Mouse (Mus musculus) neural tube, embryonic 10.5 days (tissue): ENCODE results near the gene Tjp3.

Experiments
- DNase-seq: peaks from one replicate; pipeline ENCODE4 v3.0.0-alpha.2; 2017; ENCODE audit warnings: low spot score; ENCODE audit errors: extremely low spot score

Gene Tjp3

DNA sequence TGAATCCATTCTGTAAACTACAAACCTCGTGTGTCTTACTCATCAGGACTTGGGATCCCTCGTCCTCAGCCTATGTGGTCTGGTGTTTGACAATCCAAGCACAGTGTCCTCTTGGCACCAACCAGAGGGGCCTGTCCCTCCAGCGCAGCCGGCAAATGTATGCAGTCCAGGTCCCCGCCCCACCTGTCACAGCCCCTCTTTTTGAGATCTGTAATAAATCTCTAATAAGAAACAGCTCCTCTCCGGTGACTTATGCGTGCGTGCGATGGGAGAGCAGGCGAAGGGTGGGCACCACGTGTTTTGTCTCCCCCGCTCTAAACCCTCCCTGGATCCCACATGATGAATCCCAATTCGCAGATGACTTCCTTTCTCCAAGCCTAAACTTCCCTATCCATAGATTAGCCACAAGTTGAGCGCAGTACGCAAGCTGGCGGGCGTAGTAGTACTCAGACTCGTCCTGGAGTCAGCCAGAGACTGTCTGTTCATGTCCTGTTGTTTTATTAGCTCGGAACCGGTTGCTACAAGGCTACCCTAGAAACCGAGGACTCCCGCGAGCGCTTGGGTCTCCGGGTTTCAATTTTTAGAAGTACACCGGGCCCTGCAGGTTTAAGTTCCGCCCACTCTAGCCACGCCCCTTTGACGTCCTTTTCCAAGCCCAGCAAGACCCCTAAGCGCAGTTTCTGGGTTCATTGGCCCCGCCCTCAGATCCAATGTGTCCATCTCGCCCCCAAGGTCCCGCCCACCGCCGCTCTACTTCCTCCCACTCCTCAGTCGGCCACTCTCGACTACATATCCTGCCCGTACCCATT is 28.6 kb upstream of the Tjp3 start:
- DNase-seq = peak; percentile 97

DNA sequence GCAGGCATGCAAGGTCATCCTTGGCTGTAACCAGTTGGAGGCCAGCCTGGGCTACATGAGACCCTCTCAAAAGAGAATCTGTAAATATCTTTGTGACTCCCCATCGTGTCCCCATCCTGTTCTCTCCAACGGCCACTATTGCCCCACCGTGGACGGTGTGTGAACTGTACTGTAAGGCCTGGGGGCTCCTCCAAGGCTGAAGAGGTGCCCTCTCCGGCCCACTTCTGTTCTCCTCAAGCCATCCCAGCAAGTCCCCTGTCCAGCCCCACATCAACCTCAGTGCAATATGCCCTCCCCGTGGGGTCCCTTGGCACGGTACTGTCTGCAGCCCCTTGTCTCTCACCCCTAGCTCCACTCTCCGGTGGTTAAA is 27.9 kb upstream of the Tjp3 start:
- DNase-seq = no peak

DNA sequence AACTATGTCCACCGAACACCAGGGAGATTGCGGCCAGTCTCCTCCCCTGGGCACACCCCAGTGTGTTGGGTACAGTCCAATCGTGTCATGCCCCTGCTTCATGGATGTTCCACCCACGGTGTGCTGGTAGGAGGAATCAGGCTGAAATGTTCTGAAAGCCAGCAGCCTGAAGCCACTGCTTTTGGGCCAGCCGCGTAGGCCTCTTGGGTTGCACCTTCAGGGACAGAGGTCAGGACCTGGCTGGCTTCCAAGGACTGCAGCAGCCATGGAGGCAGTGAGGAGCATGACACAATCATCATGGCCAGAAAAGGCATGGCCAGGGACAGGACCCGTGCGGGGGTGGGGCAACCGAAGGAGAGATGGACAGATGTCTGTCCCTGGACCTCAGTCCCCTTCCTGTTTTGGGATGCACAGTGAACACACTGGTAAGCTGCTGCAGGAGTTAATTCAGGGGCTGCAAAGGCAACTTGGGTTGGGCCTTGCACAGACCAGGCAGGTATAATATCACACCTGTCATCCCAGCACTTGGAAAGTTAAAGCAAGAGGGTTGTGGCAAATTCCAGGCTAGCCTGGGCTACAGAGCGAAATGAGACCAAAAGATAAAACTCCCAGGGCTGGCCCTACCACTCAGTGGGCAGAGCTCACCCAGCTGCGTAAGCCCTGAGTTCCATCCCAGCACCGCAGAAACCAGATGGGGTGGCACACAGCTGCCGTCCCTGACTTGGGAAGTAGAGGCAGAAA is 27.4 kb upstream of the Tjp3 start:
- no peak for DNase-seq

DNA sequence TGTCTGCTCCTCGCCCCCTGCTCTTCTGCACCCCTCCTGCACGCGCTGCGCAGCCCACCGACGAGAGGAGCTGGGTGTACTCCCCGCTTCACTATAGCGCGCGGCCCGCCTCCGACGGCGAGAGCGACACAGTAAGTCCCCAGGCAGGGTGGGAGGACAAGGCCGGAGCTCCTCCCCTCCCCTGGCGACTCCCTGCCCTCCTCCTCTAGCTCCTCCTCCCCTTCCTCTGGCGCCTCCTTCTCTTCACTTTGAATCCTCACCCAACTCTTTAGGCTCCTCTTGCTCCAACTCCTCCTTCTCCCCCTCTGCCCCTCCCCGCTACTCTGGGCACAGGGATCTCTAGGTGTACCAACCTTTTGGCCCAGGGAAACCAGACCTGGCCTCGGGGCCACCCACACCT is 25.9 kb upstream of the Tjp3 start:
- no peak for DNase-seq

DNA sequence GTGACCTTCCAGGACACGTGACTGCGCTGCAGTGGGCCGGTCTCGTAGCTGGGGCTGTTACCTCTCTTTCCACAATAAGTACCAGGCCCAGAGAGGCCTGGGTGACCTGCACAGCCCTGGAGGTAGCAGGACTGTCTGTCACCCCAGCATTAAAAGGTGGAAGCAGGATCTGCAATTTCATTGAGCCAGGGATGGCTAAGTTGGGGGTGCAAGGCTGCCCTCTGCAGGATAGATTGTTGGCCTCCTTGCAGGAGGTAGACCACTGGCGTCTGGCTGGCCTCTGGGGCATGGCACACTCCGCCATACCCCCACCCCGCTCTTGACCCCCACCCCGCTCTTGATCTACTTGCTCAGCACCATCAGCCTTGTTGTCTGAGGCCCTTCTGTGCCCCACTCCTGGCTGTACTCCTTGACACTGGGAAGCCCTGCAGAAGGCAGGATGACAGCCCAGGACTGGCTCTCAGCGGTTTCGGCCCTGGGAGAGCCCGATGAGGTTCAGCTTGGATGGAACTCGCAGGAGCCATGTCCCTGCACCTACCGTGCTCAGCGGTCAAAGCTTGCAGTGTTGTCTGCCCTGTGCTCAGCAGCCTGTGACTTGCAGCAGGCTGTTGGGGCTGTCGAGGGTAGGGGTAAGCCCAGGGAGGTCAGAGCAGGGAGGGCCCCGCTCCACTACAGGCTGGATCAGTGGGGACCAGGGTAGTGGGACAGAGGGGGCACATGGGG is 25.1 kb upstream of the Tjp3 start:
- DNase-seq = no peak

DNA sequence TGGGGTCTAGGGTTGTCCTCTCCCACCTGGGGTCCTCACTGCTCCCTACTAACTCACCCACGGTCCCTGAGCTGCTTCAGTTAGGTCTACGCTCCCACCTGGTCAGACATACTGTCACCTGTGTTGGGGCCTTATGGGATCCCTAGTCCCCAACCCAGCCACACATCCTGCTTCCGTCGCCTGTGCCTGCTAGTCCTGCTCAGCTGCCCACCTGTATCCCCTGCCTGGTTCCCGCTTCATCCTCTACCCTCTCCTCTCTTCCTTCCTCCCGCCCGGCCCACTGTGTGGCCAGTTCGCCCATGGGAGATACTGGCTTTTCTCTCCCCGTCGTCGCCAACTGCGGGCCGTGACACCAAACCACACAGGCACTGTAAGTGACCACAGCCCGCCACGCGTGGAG is 24.2 kb upstream of the Tjp3 start:
- no peak for DNase-seq

DNA sequence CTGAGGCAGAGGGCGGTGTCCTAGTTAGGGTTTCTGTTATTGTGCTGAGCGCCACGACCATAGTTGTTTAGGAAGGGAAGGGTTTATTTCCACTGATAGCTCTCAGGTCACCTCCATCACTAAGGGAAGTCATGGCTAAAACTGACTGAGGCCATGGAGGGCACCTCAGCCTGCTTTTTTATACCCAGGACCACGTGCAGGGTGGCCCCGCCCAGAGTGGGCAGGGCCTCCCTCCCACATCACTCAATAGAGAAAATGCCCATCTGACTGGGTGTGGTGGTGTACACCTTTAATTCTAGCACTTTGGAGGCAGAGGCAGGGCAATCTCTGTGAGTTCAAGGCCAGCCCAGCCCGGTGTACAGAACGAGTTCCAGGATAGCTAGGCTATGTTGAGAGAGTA is 22.8 kb upstream of the Tjp3 start:
- no peak for DNase-seq

DNA sequence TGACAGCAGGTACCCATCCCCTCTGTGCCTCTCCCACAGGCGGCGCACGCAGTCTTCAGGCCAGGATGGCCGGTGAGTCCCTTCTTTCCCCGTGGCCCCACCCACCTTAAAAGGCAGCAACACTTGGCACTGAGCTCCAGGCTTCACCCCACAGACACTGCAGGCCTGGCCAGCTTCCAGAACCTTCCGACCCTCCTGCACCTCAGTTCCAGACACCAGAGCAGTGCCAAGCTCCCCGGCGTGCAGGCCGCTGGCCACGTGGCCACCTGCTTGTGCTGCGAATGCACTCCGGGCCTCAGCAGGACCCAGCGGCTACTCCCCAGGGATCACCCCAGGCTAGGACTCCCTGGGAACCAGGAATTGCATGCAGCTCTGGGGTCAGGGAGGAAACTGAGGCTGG is 22.2 kb upstream of the Tjp3 start:
- no peak for DNase-seq

DNA sequence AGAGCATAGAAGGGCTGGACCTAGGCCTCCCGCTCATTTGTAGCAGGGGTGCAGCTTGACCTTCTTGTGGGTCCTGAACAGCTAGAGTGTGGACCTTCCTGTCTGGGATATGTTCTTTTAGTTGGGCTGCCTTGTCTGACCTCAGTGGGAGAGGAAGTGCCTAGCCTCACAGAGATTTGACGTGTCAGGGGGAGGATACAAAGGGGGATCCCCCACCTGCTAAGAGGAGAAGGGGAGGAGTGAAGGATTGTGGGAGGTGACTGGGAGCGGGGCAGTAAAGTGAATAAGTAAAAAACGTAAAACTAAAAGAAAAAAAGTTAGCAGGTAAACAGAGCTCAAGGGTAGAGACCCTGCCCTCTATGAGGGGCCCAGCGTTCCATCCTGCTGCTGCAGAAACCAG is 18.2 kb upstream of the Tjp3 start:
- DNase-seq = no peak

DNA sequence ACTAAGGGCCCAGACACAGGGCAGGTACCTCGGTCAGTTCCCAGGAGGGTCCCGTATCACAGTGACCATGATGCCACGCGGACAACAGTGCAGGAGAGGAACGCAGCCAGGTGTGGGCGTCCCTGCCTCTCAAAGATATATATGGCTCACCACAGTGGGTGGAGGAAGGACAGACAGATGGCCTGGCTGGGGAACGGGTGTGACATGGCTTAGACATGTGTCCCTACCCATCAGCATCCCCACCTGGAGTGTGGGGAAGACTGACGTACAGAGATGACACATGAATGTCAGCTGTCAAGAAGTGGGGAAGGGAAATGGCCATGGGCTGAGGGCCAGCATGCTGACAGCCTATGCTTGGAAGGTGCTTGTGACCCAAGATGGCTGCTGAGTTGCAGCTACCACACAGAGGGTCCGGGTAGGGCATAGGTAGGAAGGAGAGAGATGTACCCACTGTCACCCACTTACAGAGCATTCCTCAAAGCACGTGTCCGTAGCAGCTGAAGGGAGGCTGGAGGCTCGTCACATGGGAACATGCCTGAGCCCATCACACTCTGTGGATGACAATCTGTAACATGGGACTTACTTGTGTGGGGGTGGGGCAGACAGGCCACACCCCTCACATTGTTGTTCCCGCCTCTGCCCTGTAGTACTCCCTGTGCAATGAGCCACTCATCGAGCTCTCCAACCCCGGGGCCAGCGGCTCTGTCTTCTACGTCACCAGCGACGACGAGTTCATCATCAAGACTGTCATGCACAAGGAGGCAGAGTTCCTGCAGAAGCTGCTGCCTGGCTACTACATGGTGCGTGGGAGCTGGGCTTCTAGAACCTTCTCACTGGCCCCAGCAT is 15.7 kb upstream of the Tjp3 start:
- no peak for DNase-seq

DNA sequence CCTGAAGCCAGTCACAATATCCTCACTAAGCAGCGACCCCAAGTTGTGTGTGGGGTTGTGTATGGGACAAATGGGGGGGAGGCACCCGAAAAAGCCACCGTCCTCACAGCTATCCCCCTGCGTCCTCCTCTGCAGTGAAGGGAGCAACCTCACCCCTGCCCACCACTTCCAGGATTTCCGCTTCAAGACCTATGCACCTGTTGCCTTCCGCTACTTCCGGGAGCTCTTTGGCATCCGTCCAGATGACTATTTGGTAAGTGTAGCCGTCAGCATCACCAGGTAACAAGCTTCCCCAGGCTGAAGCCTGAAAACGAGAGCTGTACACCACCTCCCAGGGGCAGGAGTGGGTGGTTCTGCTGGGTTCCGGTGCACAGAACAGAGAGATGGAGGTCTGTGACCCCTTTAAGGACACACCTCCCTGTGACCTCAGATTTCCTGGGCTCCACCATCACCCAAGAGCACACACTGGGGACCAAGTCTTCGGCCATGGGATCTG is 14.8 kb upstream of the Tjp3 start:
- DNase-seq = no peak

DNA sequence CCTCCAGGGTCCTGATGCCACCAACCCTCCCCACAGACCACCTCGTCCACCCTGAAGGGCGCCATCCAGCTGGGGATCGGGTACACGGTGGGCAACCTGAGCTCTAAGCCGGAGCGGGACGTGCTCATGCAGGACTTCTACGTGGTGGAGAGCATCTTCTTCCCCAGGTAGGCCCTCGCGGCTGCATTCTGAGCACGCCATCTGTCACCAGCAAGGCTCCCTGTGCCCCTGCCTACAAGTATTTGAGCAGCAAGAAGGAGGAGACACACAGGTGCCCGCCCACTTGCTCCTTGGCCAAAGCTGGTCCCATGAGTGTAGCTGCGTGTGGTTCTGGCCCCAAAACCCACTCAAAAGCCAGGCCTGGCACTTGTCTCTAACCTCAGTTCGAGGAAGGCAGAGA is 14.3 kb upstream of the Tjp3 start:
- no peak for DNase-seq

DNA sequence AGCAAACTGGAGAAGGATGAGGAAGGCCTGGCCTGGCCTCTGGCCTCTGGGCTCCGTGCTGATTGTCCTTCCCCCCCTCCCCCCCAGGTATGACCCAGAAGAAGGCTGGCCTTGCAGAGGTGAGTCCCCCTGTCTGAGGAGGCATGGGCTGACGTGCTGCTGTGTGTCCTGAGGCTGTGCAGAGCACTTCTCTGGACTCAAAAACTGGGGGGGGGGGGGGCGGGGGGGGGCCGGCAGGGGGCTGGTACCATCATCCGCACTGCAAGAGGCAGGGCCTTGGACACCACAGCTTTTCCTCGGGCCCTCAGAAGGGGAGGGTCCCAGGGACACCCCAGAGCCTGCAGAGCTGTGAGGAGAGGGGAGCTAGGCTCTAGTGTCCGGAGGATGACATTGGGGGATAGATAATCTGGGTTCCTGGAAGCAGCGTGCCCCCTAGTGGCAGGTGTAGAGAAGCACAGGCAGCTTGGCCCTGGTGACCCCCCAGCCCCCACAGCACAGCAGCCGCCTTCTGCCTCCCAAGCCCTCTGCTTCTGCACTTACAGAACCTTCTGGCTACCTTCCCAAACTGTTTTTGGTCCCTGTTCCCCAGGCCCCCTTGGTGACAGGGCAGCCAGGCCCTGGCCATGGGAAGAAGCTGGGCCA is 13.3 kb upstream of the Tjp3 start:
- peak; percentile 55 for DNase-seq

DNA sequence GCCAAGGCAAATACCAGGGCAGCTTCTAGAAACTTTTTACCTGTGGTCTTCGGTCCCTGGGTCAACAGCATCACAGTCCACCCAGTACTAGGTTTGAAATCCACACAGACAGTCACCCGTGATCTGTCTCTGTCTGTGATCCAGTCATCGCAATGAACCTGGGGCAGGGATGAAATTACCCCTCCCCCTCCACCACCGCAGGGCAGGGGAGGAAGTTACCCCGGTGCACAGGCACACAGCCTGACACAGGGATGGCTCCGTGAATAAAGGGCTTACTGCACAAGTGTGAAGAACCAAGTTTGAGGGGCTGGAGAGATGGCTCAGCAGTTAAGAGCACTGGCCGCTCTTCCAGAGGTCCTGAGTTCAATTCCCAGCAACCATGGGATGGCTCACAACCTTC is 12.4 kb upstream of the Tjp3 start:
- no peak for DNase-seq

DNA sequence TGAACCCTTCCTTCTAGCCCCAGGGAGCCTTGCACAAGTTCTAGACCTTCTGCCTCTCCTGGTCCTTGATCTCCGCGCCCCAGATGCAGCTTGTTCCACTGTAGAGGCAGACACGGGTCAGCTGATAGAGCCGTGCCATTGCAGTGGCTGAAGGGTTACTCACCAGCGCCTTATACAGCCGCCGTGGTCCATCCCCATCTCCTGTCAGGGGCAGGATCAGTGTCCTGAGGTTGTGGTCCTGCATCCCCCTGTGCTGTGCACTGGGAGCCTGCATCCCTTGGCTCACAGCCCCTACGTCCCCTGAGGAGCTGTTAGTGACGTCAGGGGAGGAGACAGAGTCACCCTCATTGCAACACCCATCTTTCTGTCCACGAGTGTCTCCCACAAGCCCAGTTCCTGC is 11.9 kb upstream of the Tjp3 start:
- DNase-seq = no peak

DNA sequence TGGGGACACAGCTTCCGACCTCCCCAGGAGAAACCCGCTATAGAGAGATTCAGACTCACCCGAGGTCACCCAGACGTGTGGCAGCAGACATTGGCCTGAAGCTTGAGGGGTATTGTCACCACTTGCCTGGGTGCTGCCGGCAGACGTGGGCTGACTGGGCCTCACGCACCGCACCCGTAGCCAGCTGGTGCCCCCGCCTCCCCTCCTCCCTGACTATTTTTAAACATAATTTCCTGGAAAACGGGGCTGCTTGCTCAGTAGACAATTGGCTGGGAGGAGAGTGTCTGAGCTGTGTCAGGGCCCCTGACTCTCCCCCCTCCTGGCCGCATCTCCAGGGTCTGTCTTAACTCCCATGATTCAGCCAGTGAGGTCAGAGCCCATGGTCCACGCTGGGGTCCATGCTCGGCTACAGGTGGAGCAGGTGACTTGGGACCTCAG is 11.4 kb upstream of the Tjp3 start:
- DNase-seq = no peak

DNA sequence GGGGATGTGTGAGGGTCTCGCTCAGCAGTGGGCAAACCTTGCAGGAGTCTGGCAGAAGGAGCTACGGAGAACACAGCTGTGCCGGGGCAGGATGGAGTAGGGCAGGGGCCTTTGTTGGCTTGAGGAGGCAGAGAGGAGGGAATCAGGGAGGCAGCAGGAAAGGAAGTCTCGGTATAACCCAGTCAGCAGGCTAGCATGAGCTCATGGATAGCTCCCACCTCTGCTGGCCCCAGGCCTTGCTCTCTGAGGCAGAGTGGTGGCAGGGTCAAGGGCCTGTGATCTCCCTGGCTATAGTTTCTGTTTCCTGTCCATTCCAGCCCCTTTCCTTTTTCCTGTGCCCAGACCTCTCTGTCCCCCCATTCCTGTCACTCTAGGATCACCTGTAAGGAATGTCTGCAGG is 10.9 kb upstream of the Tjp3 start:
- DNase-seq = no peak

DNA sequence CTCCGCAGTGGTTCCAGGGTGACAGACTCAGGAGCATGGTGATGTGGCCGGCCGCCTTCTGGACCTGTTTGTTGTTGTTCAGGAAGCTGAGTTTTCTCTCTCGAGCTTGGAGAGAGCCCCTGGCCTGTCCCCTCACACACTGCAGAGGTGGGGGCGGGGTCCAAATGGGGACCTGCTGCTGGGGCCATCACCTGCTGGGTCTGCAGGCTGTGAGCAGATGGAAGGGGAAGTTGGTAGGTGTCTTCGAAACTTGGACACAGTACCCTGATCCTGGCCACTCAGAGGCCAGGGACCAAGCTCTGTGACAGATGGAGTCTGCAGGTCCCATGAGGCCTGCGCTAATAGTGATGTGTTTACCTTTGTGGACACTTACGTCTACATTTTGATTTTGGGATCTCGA is 9.9 kb upstream of the Tjp3 start:
- no peak for DNase-seq

DNA sequence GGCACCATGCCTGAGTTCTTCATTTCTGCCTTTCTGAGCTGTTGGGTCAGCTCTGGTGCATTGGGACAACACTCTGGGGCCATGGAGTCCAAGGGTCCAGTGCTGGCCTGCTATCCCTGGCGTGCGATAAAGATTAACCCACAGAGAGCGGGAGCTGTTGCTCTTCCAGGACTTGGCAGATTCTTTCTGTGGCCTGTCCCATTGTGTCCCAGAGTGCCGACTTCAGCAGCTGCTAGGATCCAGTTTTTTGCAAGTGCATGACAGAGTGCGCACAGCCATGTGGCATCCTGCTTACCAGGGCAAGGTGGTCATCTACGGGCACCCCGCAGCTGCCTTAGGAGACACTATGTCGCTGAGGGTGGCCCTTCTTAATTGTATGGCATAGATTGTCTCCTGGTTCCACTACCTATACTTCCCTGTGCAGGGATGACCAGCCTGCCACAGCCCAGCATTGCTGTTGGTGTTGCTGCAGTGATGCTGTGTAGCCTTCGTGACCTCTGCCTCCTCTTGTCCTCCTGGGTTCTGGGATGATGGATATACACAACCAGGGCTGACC is 9.0 kb upstream of the Tjp3 start:
- DNase-seq = no peak

DNA sequence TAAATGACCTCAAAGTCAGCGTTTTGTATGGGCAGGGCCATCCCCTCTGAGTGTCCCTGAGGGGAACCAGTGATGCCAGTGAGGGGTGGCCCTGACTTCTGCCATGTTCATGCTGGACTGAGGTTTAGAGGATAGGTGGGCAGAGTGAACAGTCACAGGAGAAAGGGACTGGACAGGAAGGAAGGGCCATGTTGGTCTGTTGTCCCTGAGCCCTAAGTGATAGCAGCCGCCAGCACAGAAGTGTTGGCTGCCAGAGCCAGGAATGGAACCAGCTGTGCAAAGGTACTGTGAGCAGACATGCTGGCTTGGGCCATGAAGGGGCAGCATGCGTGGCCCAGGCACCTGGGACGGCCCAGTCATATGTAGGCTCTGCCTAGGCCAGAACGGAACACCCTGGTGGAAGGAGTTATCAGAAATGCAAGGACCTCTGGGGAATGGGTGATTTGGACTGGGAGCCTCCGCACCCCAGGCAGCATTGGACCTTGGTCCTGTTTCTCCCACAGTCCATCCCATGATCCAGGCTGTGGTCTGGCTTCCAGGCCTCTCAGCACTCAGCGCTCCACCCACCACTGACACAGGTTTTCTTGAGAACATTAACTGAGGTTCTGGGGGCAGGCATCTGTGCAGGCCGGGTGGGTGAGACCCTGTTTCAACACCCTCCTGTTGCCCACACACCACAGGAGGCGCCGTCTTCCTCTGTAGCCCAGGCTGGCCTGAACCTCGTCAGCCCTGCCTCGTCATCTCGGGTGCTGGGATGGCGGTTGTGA is 8.4 kb upstream of the Tjp3 start:
- no peak for DNase-seq
